Mouse (Mus musculus): ENCODE measurements around the gene Dap3.

- TF ChIP-seq CTCF (IDR thresholded peaks at IDR 0.05; ENCODE audit: low read depth) (no peak), EP300 (IDR thresholded peaks at IDR 0.05; ENCODE audit: low read depth) (no peak)
These were observed 32.0 kb downstream of the Dap3 start for GRCm38 (mm10) chr3:88918981-88919380.

Measured in liver, embryonic 14.5 days (tissue).